Mouse (Mus musculus) limb, embryonic 14.5 days (tissue): ENCODE measurements at regions not wholly inside any gene's neighbourhood (a gene's known extent, or its start where the extent isn't known, plus 50 kb on each side); places are given as distances from the start of the nearest gene placed in this dataset.

Source experiments
- ATAC-seq: fragments of 200-750 bp; cut with Nextera tagmentation; 2 replicates; pipeline ENCODE4 v1.8.0; 2017; ENCODE audit warnings: low read depth, moderate number of reproducible peaks, moderate TSS enrichment; ENCODE audit not compliant: low FRiP score
- DNase-seq: peaks from one replicate; pipeline ENCODE4 v3.0.0-alpha.2; 2015; ENCODE audit warnings: low spot score
- H3K27ac ChIP-seq: fragments of 300-500 bp; sonication (generic); replicated peaks from 2 replicates; pipeline ENCODE4 v1.5.1; 2014; ENCODE audit warnings: low read depth, mild to moderate bottlenecking, low read length, moderate library complexity, mixed read lengths
- H3K27me3 ChIP-seq: fragments of 300-500 bp; sonication (generic); 2 replicates; pipeline ENCODE4 v1.6.1; 2014; ENCODE audit warnings: low read length, mixed read lengths; ENCODE audit not compliant: control insufficient read depth, insufficient read depth
- H3K36me3 ChIP-seq: fragments of 300-500 bp; sonication (generic); 2 replicates; pipeline ENCODE4 v1.6.1; 2014; ENCODE audit warnings: mild to moderate bottlenecking, low read length, moderate library complexity, mixed read lengths; ENCODE audit not compliant: control insufficient read depth, insufficient read depth
- H3K4me1 ChIP-seq: fragments of 300-500 bp; sonication (generic); 2 replicates; pipeline ENCODE4 v1.6.1; 2014; ENCODE audit warnings: antibody characterized with exemption, low read length, mixed read lengths; ENCODE audit not compliant: control insufficient read depth, insufficient read depth
- H3K4me2 ChIP-seq: fragments of 300-500 bp; sonication (generic); replicated peaks from 2 replicates; pipeline ENCODE4 v1.6.1; 2014; ENCODE audit warnings: low read depth, mild to moderate bottlenecking, low read length, moderate library complexity; ENCODE audit not compliant: severe bottlenecking
- H3K4me3 ChIP-seq: fragments of 300-500 bp; sonication (generic); replicated peaks from 2 replicates; pipeline ENCODE4 v1.5.1; 2014; ENCODE audit warnings: low read length
- H3K9ac ChIP-seq: fragments of 300-500 bp; sonication (generic); 2 replicates; pipeline ENCODE4 v1.6.1; 2014; ENCODE audit warnings: mild to moderate bottlenecking, low read depth, low read length, moderate library complexity; ENCODE audit not compliant: severe bottlenecking
- H3K9me3 ChIP-seq: fragments of 300-500 bp; sonication (generic); 2 replicates; pipeline ENCODE4 v1.6.1; 2016; ENCODE audit warnings: low read length; ENCODE audit not compliant: control insufficient read depth
- POLR2A ChIP-seq: fragments of 200-500 bp; IDR thresholded peaks from 2 replicates; pipeline ENCODE4 v1.8.0; 2012; ENCODE audit warnings: inconsistent platforms, mild to moderate bottlenecking, moderate library complexity, borderline replicate concordance; ENCODE audit not compliant: insufficient read depth, insufficient read length; ENCODE audit errors: extremely low read depth
- WGBS: fragments of 180-500 bp; shearing (Covaris S2); extraction: QIAGEN DNeasy Blood & Tissue Kit; methylation state at CpG from one replicate; pipeline ENCODE4 v1.1.7; 2014; 5-methylcytosine and 5-hydroxymethylcytosine counted together

DNA sequence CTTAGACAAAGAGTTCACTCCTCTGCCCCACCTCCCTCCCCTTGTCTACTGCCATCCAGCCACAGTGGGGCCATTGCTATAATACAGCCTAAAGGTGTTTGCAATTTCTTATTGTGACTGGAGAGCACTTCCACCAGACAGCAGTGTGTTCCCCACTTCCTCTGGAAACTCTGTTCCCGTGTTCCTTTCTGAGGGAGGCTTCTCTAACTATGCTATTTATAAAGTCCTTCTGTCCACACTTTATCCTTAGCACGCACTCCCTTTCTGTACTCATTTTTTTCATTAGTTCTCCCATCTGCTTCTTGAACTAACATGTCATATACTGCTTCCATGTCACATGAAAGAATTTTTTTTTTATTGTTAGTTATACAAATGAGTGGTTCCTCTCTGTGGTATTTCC, 52.0 kb upstream of the 4930432M17Rik start:
- H3K27me3 ChIP-seq, result no peaks in the 10 kb centered on the region
- no peak overlapping the region for H3K9ac ChIP-seq
- no peak overlapping the region for H3K4me3 ChIP-seq
- no peak overlapping the region for H3K27ac ChIP-seq
- no peaks in the 10 kb centered on the region for H3K4me1 ChIP-seq
- 60% methylated on average over 2 of the region's 2 CpGs for WGBS
- H3K9me3 ChIP-seq, result no peaks in the 10 kb centered on the region
- TF ChIP-seq POLR2A, result no peak
- H3K36me3 ChIP-seq, result no peaks in the 10 kb centered on the region
- no peak for ATAC-seq
- DNase-seq, result no peak
- H3K4me2 ChIP-seq, result no peak overlapping the region

GRCm38 (mm10) chr3:121618161-121618560, 52.4 kb upstream of the 4930432M17Rik start:
- H3K4me2 ChIP-seq, result no peak overlapping the region
- H3K9ac ChIP-seq, result no peak overlapping the region
- no peak for TF ChIP-seq POLR2A
- 79% methylated on average over 2 of the region's 2 CpGs for whole genome bisulfite sequencing
- DNase-seq (no peak), ATAC-seq (no peak)
- H3K9me3 ChIP-seq, result no peaks in the 10 kb centered on the region
- no peak overlapping the region for H3K4me3 ChIP-seq
- H3K36me3 ChIP-seq, result no peaks in the 10 kb centered on the region
- H3K27me3 ChIP-seq, result no peaks in the 10 kb centered on the region
- H3K27ac ChIP-seq, result no peak overlapping the region
- no peaks in the 10 kb centered on the region for H3K4me1 ChIP-seq

- ATAC-seq, result no peak
- 53% methylated on average over 7 of the region's 7 CpGs for WGBS
- no peak overlapping the region for H3K4me3 ChIP-seq
- H3K9me3 ChIP-seq, result no peaks in the 10 kb centered on the region
- no peak overlapping the region for H3K4me2 ChIP-seq
- no peaks in the 10 kb centered on the region for H3K27me3 ChIP-seq
- H3K27ac ChIP-seq, result no peak overlapping the region
- H3K9ac ChIP-seq, result no peak overlapping the region
- no peaks in the 10 kb centered on the region for H3K4me1 ChIP-seq
- no peak for TF ChIP-seq POLR2A
- no peaks in the 10 kb centered on the region for H3K36me3 ChIP-seq
- DNase-seq, result no peak
These were observed 53.2 kb upstream of the 4930432M17Rik start for GRCm38 (mm10) chr3:121617351-121617750.

GRCm38 (mm10) chr3:121616075-121616474, 54.5 kb upstream of the 4930432M17Rik start:
- ATAC-seq (no peak), DNase-seq (no peak)
- Histone ChIP-seq H3K36me3 (no peaks in the 10 kb centered on the region), H3K27ac (no peak overlapping the region), H3K4me3 (no peak overlapping the region), H3K9me3 (no peaks in the 10 kb centered on the region), H3K4me2 (no peak overlapping the region), H3K4me1 (no peaks in the 10 kb centered on the region), H3K27me3 (no peaks in the 10 kb centered on the region), H3K9ac (no peak overlapping the region)
- no peak for TF ChIP-seq POLR2A
- 86% methylated on average over 5 of the region's 5 CpGs for WGBS

GRCm38 (mm10) chr3:121614741-121615140, 55.8 kb upstream of the 4930432M17Rik start:
- no peaks in the 10 kb centered on the region for H3K9me3 ChIP-seq
- no peaks in the 10 kb centered on the region for H3K27me3 ChIP-seq
- H3K4me1 ChIP-seq, result no peaks in the 10 kb centered on the region
- ATAC-seq, result no peak
- no peak overlapping the region for H3K4me2 ChIP-seq
- no peak for TF ChIP-seq POLR2A
- no peak overlapping the region for H3K9ac ChIP-seq
- H3K36me3 ChIP-seq, result no peaks in the 10 kb centered on the region
- WGBS, result 86% methylated on average over 7 of the region's 7 CpGs
- no peak for DNase-seq
- no peak overlapping the region for H3K4me3 ChIP-seq
- H3K27ac ChIP-seq, result no peak overlapping the region

DNA sequence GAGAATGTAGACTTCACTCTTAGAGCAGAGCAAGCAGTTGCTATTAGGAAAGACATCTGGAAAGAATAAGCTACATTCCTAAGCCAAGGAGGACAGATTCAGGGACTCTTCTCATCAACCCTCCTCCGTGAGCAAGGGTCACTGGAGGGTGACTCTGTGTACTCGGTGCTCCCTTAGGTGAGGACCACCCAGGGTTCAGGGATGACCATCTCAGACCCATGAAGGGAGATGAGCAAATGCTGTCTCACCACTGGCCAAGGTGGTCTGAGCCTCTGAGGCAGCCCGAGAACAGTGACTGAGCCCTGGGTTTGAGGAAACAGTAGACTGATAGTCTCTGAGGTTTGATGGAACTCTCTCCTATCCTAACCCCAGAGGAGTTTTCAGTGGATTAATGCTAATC, 57.3 kb upstream of the 4930432M17Rik start:
- Histone ChIP-seq H3K27ac (no peak overlapping the region), H3K9ac (no peak overlapping the region), H3K9me3 (no peaks in the 10 kb centered on the region), H3K27me3 (no peaks in the 10 kb centered on the region), H3K4me2 (no peak overlapping the region), H3K4me3 (no peak overlapping the region), H3K36me3 (no peaks in the 10 kb centered on the region), H3K4me1 (peaks cover 2% of the 10 kb centered on the region; the same call in 1 of the 2 replicates)
- no peak for TF ChIP-seq POLR2A
- no peak for ATAC-seq
- WGBS, result 43% methylated on average over 3 of the region's 3 CpGs
- no peak for DNase-seq
